Mouse (Mus musculus) midbrain, embryonic 16.5 days (tissue): ENCODE results near the gene Htra3. TPM values are rescaled to one million over a fixed set of nuclear protein-coding genes. Genes with fewer than 3 reads are reported as not detected.

Experiments
- ATAC-seq: fragments of 200-750 bp; cut with Nextera tagmentation; 2 replicates; pipeline ENCODE4 v1.8.0; 2017; ENCODE audit warnings: moderate TSS enrichment
- H3K27ac ChIP-seq: fragments of 300-500 bp; sonication (generic); 2 replicates; pipeline ENCODE4 v1.5.1; 2014; ENCODE audit warnings: mild to moderate bottlenecking, low read length, mixed read lengths
- H3K27me3 ChIP-seq: fragments of 300-500 bp; sonication (generic); 2 replicates; pipeline ENCODE4 v1.6.1; 2014; ENCODE audit warnings: low read depth, low read length, mixed read lengths; ENCODE audit not compliant: control insufficient read depth, insufficient read depth
- H3K36me3 ChIP-seq: fragments of 300-500 bp; sonication (generic); 2 replicates; pipeline ENCODE4 v1.6.1; 2014; ENCODE audit warnings: mild to moderate bottlenecking, low read length, moderate library complexity, mixed read lengths; ENCODE audit not compliant: control insufficient read depth, insufficient read depth
- H3K4me1 ChIP-seq: fragments of 300-500 bp; sonication (generic); 2 replicates; pipeline ENCODE4 v1.6.1; 2014; ENCODE audit warnings: mild to moderate bottlenecking, low read length, mixed read lengths; ENCODE audit not compliant: control insufficient read depth, insufficient read depth
- H3K4me2 ChIP-seq: fragments of 300-500 bp; sonication (generic); 2 replicates; pipeline ENCODE4 v1.6.1; 2014; ENCODE audit warnings: mild to moderate bottlenecking, low read length, mixed read lengths
- H3K4me3 ChIP-seq: fragments of 300-500 bp; sonication (generic); 2 replicates; pipeline ENCODE4 v1.5.1; 2014; ENCODE audit warnings: low read depth, mild to moderate bottlenecking, low read length, moderate library complexity, mixed read lengths
- H3K9ac ChIP-seq: fragments of 300-500 bp; sonication (generic); 2 replicates; pipeline ENCODE4 v1.6.1; 2014; ENCODE audit warnings: low read depth, low read length, mixed read lengths
- H3K9me3 ChIP-seq: fragments of 300-500 bp; sonication (generic); replicated peaks from 2 replicates; pipeline ENCODE4 v1.6.1; 2014; ENCODE audit warnings: mild to moderate bottlenecking, low read length, mixed read lengths; ENCODE audit not compliant: control insufficient read depth, poor library complexity, severe bottlenecking
- WGBS: fragments of 180-500 bp; shearing (Covaris S2); extraction: QIAGEN DNeasy Blood & Tissue Kit; methylation state at CpG from one replicate; pipeline ENCODE4 v1.1.7; 2014; 5-methylcytosine and 5-hydroxymethylcytosine counted together
- polyA plus RNA-seq: library from polyadenylated mRNA; unstranded; fragments of >200 nt; fragmentation: Nextera tagmentation; extraction: Ambion mirVana; gene quantifications from 2 replicates; pipeline ENCODE4 v1.2.1, GENCODE M21; 2015

Gene Htra3
- polyA plus RNA-seq: 15.1 and 15.7 TPM in 2 replicates

GRCm38 (mm10) chr5:35679256-35680155 lies at the start of gene Htra3:
Gene Htra3 (minus strand): TSS chr5:35679782.
- Histone ChIP-seq H3K4me1 (peaks cover 2% of the 10 kb centered on the region; the same call in 1 of the 2 replicates), H3K4me3 (peak within 1 kb of the TSS; percentile 34), H3K36me3 (no peaks in the 10 kb centered on the region), H3K9ac (peak within 1 kb of the TSS; percentile 32), H3K27me3 (peaks cover 32% of the 10 kb centered on the region), H3K9me3 (no peaks in the 10 kb centered on the region), H3K27ac (no peak within 1 kb of the TSS), H3K4me2 (peak within 1 kb of the TSS; percentile 69)
- WGBS: 9% methylated on average over 41 of the region's 42 CpGs
- peak; percentile 28; the same call in 1 of the 2 replicates for ATAC-seq

DNA sequence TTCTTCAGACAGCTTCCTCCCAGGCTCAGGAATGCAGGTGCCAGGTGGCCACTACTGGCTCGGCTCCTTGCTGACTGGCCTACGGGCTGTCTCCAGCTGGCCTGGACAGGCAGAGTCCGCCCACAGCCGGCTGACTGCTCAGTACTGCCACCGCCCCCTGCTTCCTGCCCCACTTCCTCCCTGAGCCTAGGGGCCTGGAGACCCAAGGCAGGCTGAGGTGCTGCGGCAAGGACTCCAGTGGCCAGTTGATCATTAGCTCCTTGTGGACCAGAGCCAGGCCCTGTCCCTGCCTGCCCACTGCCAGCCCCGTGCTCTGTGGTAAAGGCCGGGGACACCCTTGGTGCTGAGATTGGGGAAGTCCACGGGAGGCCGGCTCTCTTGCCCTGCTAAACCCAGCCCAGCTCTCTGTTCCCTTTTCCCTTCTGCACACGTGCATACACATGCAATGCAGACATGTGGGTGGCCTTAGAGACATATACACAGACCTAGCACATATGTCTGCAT lies 49.4 kb upstream of the Htra3 start:
- Histone ChIP-seq H3K9me3 (no peaks in the 10 kb centered on the region), H3K27me3 (no peaks in the 10 kb centered on the region), H3K4me3 (no peak overlapping the region), H3K4me2 (no peak overlapping the region), H3K9ac (no peak overlapping the region), H3K27ac (peak overlapping the region; percentile 43; the same call in 1 of the 2 replicates), H3K4me1 (no peaks in the 10 kb centered on the region), H3K36me3 (no peaks in the 10 kb centered on the region)
- ATAC-seq: no peak
- 68% methylated on average over 11 of the region's 11 CpGs for WGBS

- no peak overlapping the region for H3K4me2 ChIP-seq
- WGBS: 89% methylated on average over 12 of the region's 12 CpGs
- H3K4me1 ChIP-seq: no peaks in the 10 kb centered on the region
- ATAC-seq: no peak
- H3K36me3 ChIP-seq: no peaks in the 10 kb centered on the region
- no peaks in the 10 kb centered on the region for H3K9me3 ChIP-seq
- H3K27ac ChIP-seq: peak overlapping the region; percentile 28; the same call in 1 of the 2 replicates
- H3K9ac ChIP-seq: no peak overlapping the region
- no peaks in the 10 kb centered on the region for H3K27me3 ChIP-seq
- no peak overlapping the region for H3K4me3 ChIP-seq
Measured at GRCm38 (mm10) chr5:35728344-35728956, 48.9 kb upstream of the Htra3 start.

DNA sequence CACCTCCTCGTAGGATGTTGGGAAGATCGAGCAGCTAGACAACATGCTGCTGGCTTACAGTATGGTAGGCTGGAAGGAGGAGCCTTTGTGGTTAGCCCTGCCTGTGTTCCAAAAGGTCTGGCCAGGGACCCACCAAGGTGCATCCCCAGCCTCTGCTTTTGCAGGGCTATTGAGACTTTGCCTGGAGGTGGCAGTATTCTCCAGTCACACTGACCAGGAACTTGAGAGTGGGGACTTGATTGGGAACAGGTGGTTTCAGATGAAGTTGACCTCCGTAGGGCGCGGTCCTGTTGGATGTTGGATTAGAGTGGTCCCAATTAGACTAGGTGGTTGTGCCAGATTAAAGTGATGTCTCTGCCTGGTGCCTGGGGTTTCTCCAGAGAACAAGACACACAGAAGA lies 47.9 kb upstream of the Htra3 start:
- no peak overlapping the region for H3K4me2 ChIP-seq
- H3K4me1 ChIP-seq: no peaks in the 10 kb centered on the region
- H3K9ac ChIP-seq: no peak overlapping the region
- H3K4me3 ChIP-seq: no peak overlapping the region
- H3K27me3 ChIP-seq: no peaks in the 10 kb centered on the region
- 95% methylated on average over 5 of the region's 5 CpGs for WGBS
- no peak for ATAC-seq
- H3K9me3 ChIP-seq: no peaks in the 10 kb centered on the region
- H3K27ac ChIP-seq: no peak overlapping the region
- H3K36me3 ChIP-seq: no peaks in the 10 kb centered on the region

GRCm38 (mm10) chr5:35725840-35726239 lies 46.3 kb upstream of the Htra3 start:
- no peaks in the 10 kb centered on the region for H3K4me1 ChIP-seq
- H3K9me3 ChIP-seq: no peaks in the 10 kb centered on the region
- no peak overlapping the region for H3K27ac ChIP-seq
- H3K36me3 ChIP-seq: no peaks in the 10 kb centered on the region
- H3K9ac ChIP-seq: no peak overlapping the region
- no peak overlapping the region for H3K4me2 ChIP-seq
- 75% methylated on average over 3 of the region's 3 CpGs for WGBS
- no peak for ATAC-seq
- H3K27me3 ChIP-seq: no peaks in the 10 kb centered on the region
- no peak overlapping the region for H3K4me3 ChIP-seq

DNA sequence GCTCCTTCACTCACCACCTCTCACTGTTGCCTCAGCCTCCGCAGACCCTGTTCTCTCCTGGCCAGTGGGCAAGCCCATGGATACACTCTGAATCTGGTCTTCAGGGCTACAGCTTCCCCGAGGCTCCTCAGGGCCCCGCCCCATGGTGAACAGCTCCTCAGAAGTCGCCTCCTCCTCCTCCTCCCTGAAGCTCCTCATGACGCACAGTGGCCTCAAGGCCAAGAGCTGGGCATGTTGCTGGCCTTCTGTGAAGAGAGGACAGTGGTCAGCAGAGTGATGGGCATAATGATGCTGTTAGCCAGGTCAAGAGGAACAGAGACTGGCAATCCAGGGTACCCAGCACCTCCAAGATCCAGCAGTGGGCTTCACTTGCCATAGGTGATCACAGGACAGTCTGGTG lies 44.3 kb upstream of the Htra3 start:
- H3K9ac ChIP-seq: no peak overlapping the region
- no peaks in the 10 kb centered on the region for H3K36me3 ChIP-seq
- H3K27me3 ChIP-seq: no peaks in the 10 kb centered on the region
- H3K4me1 ChIP-seq: no peaks in the 10 kb centered on the region
- H3K4me3 ChIP-seq: no peak overlapping the region
- H3K27ac ChIP-seq: no peak overlapping the region
- WGBS: 80% methylated on average over 5 of the region's 5 CpGs
- no peak overlapping the region for H3K4me2 ChIP-seq
- no peaks in the 10 kb centered on the region for H3K9me3 ChIP-seq
- no peak for ATAC-seq

GRCm38 (mm10) chr5:35722654-35723053 lies 43.1 kb upstream of the Htra3 start:
- H3K4me2 ChIP-seq: no peak overlapping the region
- no peaks in the 10 kb centered on the region for H3K36me3 ChIP-seq
- no peak overlapping the region for H3K4me3 ChIP-seq
- H3K4me1 ChIP-seq: no peaks in the 10 kb centered on the region
- WGBS: 63% methylated on average over 2 of the region's 2 CpGs
- ATAC-seq: no peak
- H3K9ac ChIP-seq: no peak overlapping the region
- H3K9me3 ChIP-seq: no peaks in the 10 kb centered on the region
- no peak overlapping the region for H3K27ac ChIP-seq
- no peaks in the 10 kb centered on the region for H3K27me3 ChIP-seq

GRCm38 (mm10) chr5:35721933-35722332 lies 42.4 kb upstream of the Htra3 start:
- WGBS: 95% methylated on average over 2 of the region's 2 CpGs
- no peak overlapping the region for H3K9ac ChIP-seq
- no peak overlapping the region for H3K27ac ChIP-seq
- ATAC-seq: no peak
- H3K36me3 ChIP-seq: no peaks in the 10 kb centered on the region
- H3K4me3 ChIP-seq: no peak overlapping the region
- H3K27me3 ChIP-seq: no peaks in the 10 kb centered on the region
- no peaks in the 10 kb centered on the region for H3K9me3 ChIP-seq
- H3K4me1 ChIP-seq: no peaks in the 10 kb centered on the region
- no peak overlapping the region for H3K4me2 ChIP-seq

- Histone ChIP-seq H3K4me1 (no peaks in the 10 kb centered on the region), H3K9me3 (no peaks in the 10 kb centered on the region), H3K9ac (no peak overlapping the region), H3K27me3 (no peaks in the 10 kb centered on the region), H3K4me3 (no peak overlapping the region), H3K27ac (no peak overlapping the region), H3K36me3 (no peaks in the 10 kb centered on the region), H3K4me2 (no peak overlapping the region)
- no peak for ATAC-seq
- WGBS: 78% methylated on average over 1 of the region's 1 CpGs
Measured at GRCm38 (mm10) chr5:35719880-35720279, 40.3 kb upstream of the Htra3 start.
